Mouse (Mus musculus) left cerebral cortex, postnatal 14 days (tissue): ENCODE results near the gene Usp33. TPM values are rescaled to one million over a fixed set of nuclear protein-coding genes. Genes with fewer than 3 reads are reported as not detected.
"Not testable (repeated sequence)": the region's sequence is repeated elsewhere in the genome, so short reads cannot be mapped to it uniquely, and the experiment has no call there.

Experiments used
- DNase-seq, 2 experiments: peaks; one replicate each; pipeline ENCODE4 v3.0.0; 2021 to 2022; ENCODE audit warnings: low spot score in 2 of 2, mixed read lengths in 1 of 2
- intact Hi-C: fragments of 180-260 bp; cut with DNase I; formaldehyde crosslinking; loops from one replicate; pipeline ENCODE4 v1.15.1; 2025
- long read RNA-seq, 2 experiments: library from polyadenylated mRNA; stranded (forward); transcript quantifications; one replicate each; pipeline ENCODE4 v2.0.0; 2021
- total RNA-seq, 2 experiments: library from RNA; stranded (reverse); gene quantifications; 2 replicates each; pipeline ENCODE4 v1.2.3; 2021

Gene Usp33
- total RNA-seq, result 100 to 1,000 TPM; 123 to 127 TPM
- long read RNA-seq, experiment 1, full-length matches to known transcripts, result 61 of 93 reads
- long read RNA-seq, experiment 1, partial matches to known transcripts, result 22 of 93 reads
- long read RNA-seq, experiment 1, other reads (novel, unspliced or antisense), result 10 of 93 reads
- long read RNA-seq, experiment 2, full-length matches to known transcripts, result 53 of 73 reads
- long read RNA-seq, experiment 2, partial matches to known transcripts, result 12 of 73 reads
- long read RNA-seq, experiment 2, other reads (novel, unspliced or antisense), result 8 of 73 reads

GRCm38 (mm10) chr3:152345732-152346632 lies at the start of gene Usp33:
Usp33 (plus strand) TSS chr3:152346478.
- intact Hi-C loops, result no loop called here
- peak; percentile 93 to 94 for DNase-seq

- intact Hi-C loops, result no loop called here
- DNase-seq, result peak in 1 of 2 experiments; percentile 34
Observed at GRCm38 (mm10) chr3:152300376-152301337, 45.6 kb upstream of the Usp33 start.

- intact Hi-C loops, result no loop called here
- DNase-seq, result no peak
Observed at GRCm38 (mm10) chr3:152302991-152303390, 43.3 kb upstream of the Usp33 start.

DNA sequence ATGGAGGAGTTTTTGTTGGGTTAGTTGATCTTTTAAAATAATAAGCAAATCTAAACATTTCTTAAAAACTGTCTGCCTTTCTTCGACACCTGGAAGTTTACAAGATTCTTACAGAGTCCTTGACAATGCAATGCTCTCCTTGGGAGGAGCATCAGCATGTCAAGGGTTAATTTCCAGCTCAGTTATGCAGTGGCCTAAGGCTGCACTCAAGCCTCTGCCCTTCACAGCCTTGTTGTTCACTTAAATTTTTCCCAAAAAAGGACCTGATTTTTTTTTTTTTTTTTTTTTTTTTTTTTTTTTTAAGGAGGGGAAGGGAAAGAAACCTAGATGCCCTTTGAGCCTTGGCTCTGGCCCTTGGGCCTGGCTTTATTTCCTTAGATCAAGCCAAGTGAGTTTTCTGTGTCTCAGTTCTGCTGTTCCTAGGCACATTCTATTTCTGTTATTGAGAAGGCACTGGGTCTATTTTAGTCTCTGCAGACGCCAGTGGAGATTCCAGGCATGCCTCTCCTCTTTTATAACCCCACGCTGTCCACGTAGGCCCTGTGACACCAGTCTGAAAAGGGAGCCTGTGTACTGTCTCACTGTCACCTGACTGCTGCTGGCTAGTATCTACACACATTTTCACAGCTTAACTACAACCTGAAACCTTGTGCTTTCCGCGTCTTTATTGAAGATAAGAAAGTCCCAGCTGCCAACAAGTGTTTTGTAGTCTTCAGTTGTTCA lies 42.0 kb upstream of the Usp33 start:
- DNase-seq, result peak; percentile 24 to 39
- intact Hi-C loops, result no loop called here

DNA sequence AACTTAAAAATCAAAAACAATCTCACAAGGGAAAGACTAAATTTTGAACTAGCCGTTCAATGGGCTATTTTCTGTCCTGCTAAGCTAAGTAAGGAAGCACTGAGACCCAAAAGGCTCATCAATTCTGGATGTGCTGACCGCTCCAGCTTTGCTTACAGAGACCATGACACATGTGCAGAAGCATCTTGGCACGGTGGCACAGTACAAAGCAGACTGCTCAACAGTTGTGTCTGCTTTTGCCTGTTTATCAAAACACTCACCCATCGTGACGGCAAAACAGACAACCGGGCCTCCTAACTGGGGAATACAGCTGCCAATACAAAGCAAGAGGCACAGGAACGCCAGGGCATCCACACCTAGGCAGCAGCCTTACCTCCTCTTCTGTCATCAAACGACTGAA lies 41.2 kb upstream of the Usp33 start:
- intact Hi-C loops, result no loop called here

DNA sequence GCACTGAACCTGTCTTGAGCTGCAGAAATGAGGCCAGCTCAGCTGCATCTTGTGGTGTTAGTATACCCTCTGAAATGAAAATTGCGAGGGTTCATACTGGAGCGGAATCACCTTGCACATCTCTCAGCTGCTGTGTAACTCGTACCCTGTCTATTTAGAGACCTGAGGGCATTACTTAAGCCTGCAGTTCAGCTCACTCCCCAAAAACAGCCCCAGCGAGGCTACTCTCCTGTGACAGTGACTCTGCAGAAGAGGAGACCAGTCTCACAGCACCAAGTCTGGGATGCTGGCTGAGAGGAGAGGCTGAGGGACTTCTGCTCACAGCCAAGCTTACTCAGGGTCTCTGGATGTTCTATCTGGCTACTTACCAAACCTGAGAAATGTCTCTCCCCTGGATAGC lies 40.3 kb upstream of the Usp33 start:
- intact Hi-C loops, result no loop called here
- DNase-seq, result no peak

More for the DNA sequence above, 41.2 kb upstream of the Usp33 start:
- DNase-seq, result no peak

DNA sequence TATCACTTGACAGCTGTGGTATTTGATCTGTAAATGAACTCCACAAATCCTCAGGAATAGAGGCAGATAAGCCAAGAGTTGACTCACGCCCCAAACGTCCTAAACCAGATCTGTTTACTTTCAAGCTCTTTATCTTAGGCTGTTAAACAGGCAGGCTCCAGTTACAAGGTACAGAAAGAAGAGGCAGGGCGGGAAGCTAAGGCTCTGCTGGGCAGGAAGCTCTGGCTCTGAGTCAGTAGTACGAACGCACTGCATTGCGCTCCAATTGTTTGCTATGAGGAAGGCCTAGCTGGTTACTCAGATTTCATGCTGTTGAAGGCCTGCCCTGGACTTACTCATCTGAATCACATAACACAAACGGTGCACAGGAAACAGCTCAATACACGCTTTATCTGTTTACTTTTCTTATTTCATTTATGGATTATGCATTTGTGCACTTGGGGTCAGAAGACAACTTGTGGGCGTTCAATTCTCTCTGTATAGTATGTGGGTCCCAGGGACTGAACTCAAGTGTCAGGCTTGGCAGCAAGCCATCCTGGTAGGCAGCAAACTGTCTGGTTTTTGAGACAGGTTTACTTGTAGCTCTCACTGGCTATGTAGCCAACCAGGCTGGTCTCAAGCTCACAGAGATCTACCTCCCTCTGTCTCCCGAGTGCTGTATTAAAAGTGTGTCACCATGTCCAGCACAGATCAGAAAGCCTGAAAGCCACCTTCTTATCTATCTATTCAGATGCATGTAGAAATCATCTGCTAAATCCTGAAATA lies 37.6 kb upstream of the Usp33 start:
- no peak for DNase-seq
- intact Hi-C loops, result no loop called here

GRCm38 (mm10) chr3:152309250-152309645 lies 37.0 kb upstream of the Usp33 start:
- no peak for DNase-seq
- intact Hi-C loops, result no loop called here

GRCm38 (mm10) chr3:152314666-152315065 lies 31.6 kb upstream of the Usp33 start:
- DNase-seq, result not testable (repeated sequence)
- intact Hi-C loops, result loop anchor here (10.0 kb wide), 1 partner anchor 50 kb away; the partner anchor contains the start of gene Nexn

GRCm38 (mm10) chr3:152315613-152316012 lies 30.7 kb upstream of the Usp33 start:
- intact Hi-C loops, result loop anchor here (10.0 kb wide), 1 partner anchor 51 kb away; the partner anchor contains the start of gene Nexn
- peak; percentile 70 to 74 for DNase-seq

- intact Hi-C loops, result loop anchor here (10.0 kb wide), 1 partner anchor 52 kb away; the partner anchor contains the start of gene Nexn
- DNase-seq, result not testable (repeated sequence)
Observed at GRCm38 (mm10) chr3:152316447-152317173, 29.7 kb upstream of the Usp33 start.

GRCm38 (mm10) chr3:152320972-152321645 lies 25.2 kb upstream of the Usp33 start:
- intact Hi-C loops, result no loop called here
- no peak for DNase-seq

DNA sequence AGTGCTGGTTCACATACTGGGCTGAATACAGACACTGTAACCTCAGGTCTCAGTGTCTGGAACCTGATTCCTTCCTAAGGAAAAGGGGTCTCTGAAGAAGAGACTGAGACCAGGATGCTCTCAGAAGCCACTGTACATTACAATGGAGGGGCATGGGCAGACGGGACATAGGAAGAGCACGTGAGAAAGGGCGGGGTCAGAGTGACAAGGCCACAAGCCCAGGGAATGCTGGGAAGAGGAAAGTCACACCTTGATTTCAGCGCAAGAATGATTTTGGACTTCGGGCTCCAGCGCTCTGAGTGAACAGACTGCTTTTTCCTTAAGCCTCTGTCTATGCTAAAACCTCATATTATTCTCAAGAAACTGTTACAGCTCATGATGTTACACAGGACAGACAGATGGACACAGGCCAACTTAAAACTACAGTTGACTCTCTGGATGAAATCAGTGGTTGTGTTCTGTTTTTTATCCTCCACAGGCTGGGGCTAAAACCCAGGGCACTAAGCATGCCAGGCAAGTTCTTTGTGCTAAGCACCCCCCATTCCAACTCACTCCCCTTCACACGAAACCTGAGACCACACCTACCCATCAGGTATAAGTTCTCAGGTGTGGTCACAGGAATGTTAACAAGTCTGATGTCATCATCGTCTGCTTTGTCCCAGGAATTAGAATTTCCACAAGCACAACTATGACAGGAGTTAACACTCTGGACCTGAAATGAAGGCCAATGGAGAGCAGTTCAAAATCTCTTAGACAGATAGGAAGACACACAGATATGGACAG lies 24.3 kb upstream of the Usp33 start:
- intact Hi-C loops, result no loop called here
- DNase-seq, result no peak

- DNase-seq, result no peak
- intact Hi-C loops, result no loop called here
Observed at GRCm38 (mm10) chr3:152332104-152332503, 14.2 kb upstream of the Usp33 start.

GRCm38 (mm10) chr3:152332545-152333300 lies 13.6 kb upstream of the Usp33 start:
- intact Hi-C loops, result no loop called here
- DNase-seq, result no peak
